Mouse (Mus musculus): ENCODE results near the gene Gm45713. TPM values are rescaled to one million over a fixed set of nuclear protein-coding genes. Genes with fewer than 3 reads are reported as not detected.

Gm45713 gene
- total and polyA plus RNA-seq, 3 experiments = 3.9 TPM; not detected in 2

DNA sequence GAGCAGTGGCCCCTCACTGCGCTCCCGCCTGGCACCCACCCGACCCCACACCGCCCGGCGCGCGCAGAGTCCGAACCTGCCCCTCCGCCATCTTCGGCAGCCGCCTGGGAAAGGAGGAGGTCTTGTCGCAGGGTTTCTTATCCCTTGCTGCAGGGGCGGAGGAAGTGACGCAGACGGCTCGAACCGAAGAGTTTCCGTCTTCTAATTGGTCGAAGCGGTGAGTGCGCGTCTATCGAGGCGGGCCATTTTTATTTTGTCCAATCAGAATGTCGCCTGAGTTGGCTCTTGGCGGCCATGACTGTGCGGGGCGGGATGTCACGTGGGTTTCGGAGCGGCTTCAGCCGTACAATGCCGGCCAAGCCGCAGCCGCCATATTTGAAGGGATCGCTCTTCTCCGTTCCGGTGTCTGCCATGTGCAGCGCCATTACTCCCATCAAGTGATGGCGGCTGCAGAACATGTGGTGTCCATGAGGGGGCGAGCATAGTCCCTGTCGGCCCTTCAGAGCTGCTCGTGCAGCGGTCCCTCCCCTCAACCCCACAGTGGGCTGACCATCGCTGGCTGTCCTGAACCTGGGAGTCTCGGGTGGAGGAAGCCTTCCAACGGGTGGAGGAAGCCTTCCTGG, 7.3 kb downstream of the Gm45713 start, which contains the start of gene Rpl13a:
Rpl13a (minus strand) TSS at position 138 of the 623 bp plus-strand sequence.
- Histone ChIP-seq H3K27ac (ENCODE audit: control insufficient read depth, low read depth, low read length) (peak within 1 kb of the TSS; percentile 95), H3K79me2 (ENCODE audit: control insufficient read depth, insufficient read depth, low read length, poor library complexity) (peaks cover 48% of the 10 kb centered on the region), H3K4me1 (ENCODE audit: control insufficient read depth in 1 of 2, insufficient read depth in 2 of 2, low read length in 2 of 2) (peaks cover 0 to 6% of the 10 kb centered on the region in 2 experiments; a peak in 2 of 4 replicates), H3K27me3 (ENCODE audit: control insufficient read depth in 1 of 2, insufficient read depth in 2 of 2, low read length in 2 of 2) (no peaks in the 10 kb centered on the region), H3K36me3 (ENCODE audit: control insufficient read depth in 1 of 2, insufficient read depth in 2 of 2, low read length in 2 of 2) (peaks cover 11 to 12% of the 10 kb centered on the region in 2 experiments), H3K9ac (ENCODE audit: control insufficient read depth, low read depth, low read length, poor library complexity, severe bottlenecking) (peak within 1 kb of the TSS; percentile 97), H3K4me3 (ENCODE audit: control insufficient read depth in 1 of 2, insufficient read depth in 1 of 2, low read depth in 2 of 2, low read length in 2 of 2) (peak within 1 kb of the TSS; percentile 87 to 91), H3K9me3 (replicated peaks; ENCODE audit: insufficient read depth, low read length) (no peaks in the 10 kb centered on the region)
- TF ChIP-seq TCF12 (IDR thresholded peaks at IDR 0.05; ENCODE audit: low read depth, low read length) = no peak
- peak in 2 of 3 experiments; percentile 43 to 49; a peak in 3 of 6 replicates for TF ChIP-seq CTCF (IDR thresholded peaks at IDR 0.05 in 2 of 3, conservative IDR thresholded peaks at IDR 0.05 in 1 of 3; ENCODE audit: control insufficient read depth in 1 of 3, insufficient read depth in 1 of 3, low read depth in 2 of 3, low read length in 3 of 3, poor library complexity in 1 of 3, severe bottlenecking in 1 of 3)
- no peak for TF ChIP-seq BHLHE40 (IDR thresholded peaks at IDR 0.05; ENCODE audit: borderline replicate concordance, low read depth, low read length)
- no peak for TF ChIP-seq GABPA (IDR thresholded peaks at IDR 0.05; ENCODE audit: low read depth, low read length)
- peak; percentile 96 for TF ChIP-seq TBP (IDR thresholded peaks at IDR 0.05; ENCODE audit: low read depth, low read length)
- no peak for TF ChIP-seq CHD2 (IDR thresholded peaks at IDR 0.05; ENCODE audit: low read length)
- TF ChIP-seq MAX (IDR thresholded peaks at IDR 0.05; ENCODE audit: low read length) = no peak
- peak; percentile 50; the same call in 1 of the 2 replicates for TF ChIP-seq UBTF (IDR thresholded peaks at IDR 0.05; ENCODE audit: borderline replicate concordance, insufficient read depth, low read depth, low read length)
- no peak for TF ChIP-seq ZKSCAN1 (IDR thresholded peaks at IDR 0.05; ENCODE audit: low read depth, low read length)
- TF ChIP-seq KAT2A (conservative IDR thresholded peaks at IDR 0.05; ENCODE audit: low read depth, low read length) = no peak
- no peak for TF ChIP-seq USF1 (IDR thresholded peaks at IDR 0.05; ENCODE audit: low read depth, low read length)
- no peak for TF ChIP-seq MEF2A (IDR thresholded peaks at IDR 0.05; ENCODE audit: extremely low read depth, insufficient replicate concordance, low read depth, low read length, poor library complexity, severe bottlenecking)
- TF ChIP-seq POLR2A (IDR thresholded peaks at IDR 0.05; ENCODE audit: control insufficient read depth in 1 of 2, insufficient read depth in 1 of 2, low read depth in 1 of 2, low read length in 2 of 2, poor library complexity in 1 of 2) = peak; percentile 82 to 91; a peak in 3 of 4 replicates
- no peak for TF ChIP-seq RCOR1 (IDR thresholded peaks at IDR 0.05; ENCODE audit: low read depth, low read length)
- peak in 1 of 2 experiments; percentile 33; a peak in 1 of 4 replicates for TF ChIP-seq USF2 (IDR thresholded peaks at IDR 0.05; ENCODE audit: borderline replicate concordance in 1 of 2, insufficient read depth in 1 of 2, low read depth in 1 of 2, low read length in 2 of 2)
- TF ChIP-seq POLR2AphosphoS5 (IDR thresholded peaks at IDR 0.05; ENCODE audit: borderline replicate concordance, low read depth, low read length) = peak; percentile 20
- TF ChIP-seq ZMIZ1 (IDR thresholded peaks at IDR 0.05; ENCODE audit: low read depth, low read length) = no peak
- TF ChIP-seq ETS1 (IDR thresholded peaks at IDR 0.05; ENCODE audit: low read depth, low read length) = no peak
- peak; percentile 99 for DNase-seq (ENCODE audit: low read depth, low spot score)

Measured in MEL (cell line).